Mouse (Mus musculus) stomach, postnatal 0 days (tissue): Measurements from ENCODE around the gene Ostn.

Experiments
- CTCF ChIP-seq: IDR thresholded peaks from 2 replicates; pipeline ENCODE4 v1.5.1; 2016; ENCODE audit warnings: antibody characterized with exemption, low read depth, mild to moderate bottlenecking, moderate library complexity
- EP300 ChIP-seq: optimal IDR thresholded peaks from 2 replicates; pipeline ENCODE3; 2016; ENCODE audit warnings: antibody characterized with exemption

DNA sequence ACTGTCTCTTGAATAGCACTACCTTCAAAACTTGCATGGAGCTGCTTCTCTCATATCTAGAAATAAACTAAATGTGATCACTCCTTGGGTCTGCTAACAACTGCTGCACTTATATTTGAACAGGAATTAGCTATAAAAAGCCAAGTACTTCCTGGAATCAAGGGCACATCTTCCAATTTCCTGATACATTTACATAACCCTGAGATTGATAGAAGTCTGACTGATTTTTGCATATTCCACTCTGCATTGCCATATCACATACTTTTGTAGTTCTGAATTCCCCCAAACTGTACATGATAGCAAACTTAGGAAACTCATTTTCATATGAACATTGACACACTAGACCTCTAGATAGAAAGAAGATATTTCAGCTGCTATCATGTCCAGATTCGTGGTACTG, 41.1 kb downstream of the Ostn start:
- TF ChIP-seq CTCF (no peak), EP300 (no peak)
